Mouse (Mus musculus): ENCODE data around the gene Kcnj14. TPM values are rescaled to one million over a fixed set of nuclear protein-coding genes. Genes with fewer than 3 reads are reported as not detected.

The Kcnj14 gene
- polyA plus RNA-seq, 1 experiment from 2014 or later: 0.86 TPM

DNA sequence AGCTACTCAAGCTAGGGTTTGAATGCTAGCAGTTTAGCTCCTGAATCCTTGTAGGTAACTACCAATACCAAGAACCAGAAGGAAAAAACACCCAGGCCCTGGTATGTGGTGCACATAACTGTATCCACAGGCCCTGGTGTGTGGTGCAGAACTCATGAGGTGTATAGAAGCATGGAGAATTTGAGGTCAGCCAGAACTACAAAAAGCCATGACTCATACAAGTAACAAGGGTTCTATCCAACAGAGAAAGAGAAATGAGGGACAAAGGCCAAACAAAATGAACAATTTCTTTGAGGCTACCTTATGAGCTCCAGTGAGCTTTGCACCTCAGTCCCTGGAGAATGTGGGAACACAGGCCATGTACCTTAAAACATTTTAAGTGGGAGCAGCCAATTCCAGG lies 3.7 kb downstream of the Kcnj14 start:
- H3K4me1 ChIP-seq: no peaks in the 10 kb centered on the region; the same call in 1 of the 2 replicates
- no peak overlapping the region for H3K27ac ChIP-seq
- H3K9ac ChIP-seq: no peak overlapping the region
- no peak for ATAC-seq (ENCODE audit: low FRiP score, low read depth)
- H3K9me3 ChIP-seq: no peaks in the 10 kb centered on the region
- H3K4me3 ChIP-seq: no peak overlapping the region
- peaks cover 11% of the 10 kb centered on the region for H3K27me3 ChIP-seq (replicated peaks)
- no peak overlapping the region for H3K4me2 ChIP-seq (replicated peaks)
- peaks cover 28% of the 10 kb centered on the region for H3K36me3 ChIP-seq

DNA sequence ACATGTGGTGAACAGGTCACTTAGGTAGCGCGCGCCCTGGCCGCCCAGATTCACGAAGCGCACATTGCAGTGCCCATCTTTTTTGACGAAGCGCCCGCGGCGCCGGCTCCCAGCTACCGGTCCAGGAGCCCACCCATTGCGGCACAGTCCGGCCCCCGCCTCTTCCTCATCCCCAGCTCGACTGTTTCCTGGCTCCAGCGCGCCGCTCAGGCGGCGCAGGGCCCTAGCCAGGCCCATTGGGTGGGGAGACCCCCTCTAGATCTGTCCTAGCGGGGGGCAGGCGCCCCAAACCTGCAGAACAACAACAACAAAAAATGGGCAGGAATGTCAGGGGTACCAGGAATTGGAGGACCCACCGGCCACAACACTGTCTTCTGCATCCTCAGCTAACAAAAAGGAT lies 4.7 kb downstream of the Kcnj14 start:
- Histone ChIP-seq H3K4me3 (no peak overlapping the region), H3K27ac (no peak overlapping the region), H3K4me1 (peaks cover 8% of the 10 kb centered on the region), H3K9ac (no peak overlapping the region), H3K4me2 (replicated peaks) (peak overlapping the region; percentile 25), H3K27me3 (replicated peaks) (peaks cover 11% of the 10 kb centered on the region), H3K9me3 (no peaks in the 10 kb centered on the region), H3K36me3 (peaks cover 17% of the 10 kb centered on the region)
- ATAC-seq (ENCODE audit: low FRiP score, low read depth): no peak
- 8% methylated on average over 25 of the region's 25 CpGs for WGBS

- Histone ChIP-seq H3K36me3 (peaks cover 20% of the 10 kb centered on the region), H3K4me1 (peaks cover 26% of the 10 kb centered on the region), H3K27ac (no peak overlapping the region), H3K9ac (no peak overlapping the region), H3K9me3 (no peaks in the 10 kb centered on the region), H3K4me3 (peak overlapping the region; percentile 5; the same call in 1 of the 2 replicates), H3K4me2 (replicated peaks) (no peak overlapping the region), H3K27me3 (replicated peaks) (peaks cover 11% of the 10 kb centered on the region)
- WGBS: 61% methylated on average over 2 of the region's 2 CpGs
- no peak for ATAC-seq (ENCODE audit: low FRiP score, low read depth)
Measured at GRCm38 (mm10) chr7:45815984-45816351, 8.6 kb downstream of the Kcnj14 start.

DNA sequence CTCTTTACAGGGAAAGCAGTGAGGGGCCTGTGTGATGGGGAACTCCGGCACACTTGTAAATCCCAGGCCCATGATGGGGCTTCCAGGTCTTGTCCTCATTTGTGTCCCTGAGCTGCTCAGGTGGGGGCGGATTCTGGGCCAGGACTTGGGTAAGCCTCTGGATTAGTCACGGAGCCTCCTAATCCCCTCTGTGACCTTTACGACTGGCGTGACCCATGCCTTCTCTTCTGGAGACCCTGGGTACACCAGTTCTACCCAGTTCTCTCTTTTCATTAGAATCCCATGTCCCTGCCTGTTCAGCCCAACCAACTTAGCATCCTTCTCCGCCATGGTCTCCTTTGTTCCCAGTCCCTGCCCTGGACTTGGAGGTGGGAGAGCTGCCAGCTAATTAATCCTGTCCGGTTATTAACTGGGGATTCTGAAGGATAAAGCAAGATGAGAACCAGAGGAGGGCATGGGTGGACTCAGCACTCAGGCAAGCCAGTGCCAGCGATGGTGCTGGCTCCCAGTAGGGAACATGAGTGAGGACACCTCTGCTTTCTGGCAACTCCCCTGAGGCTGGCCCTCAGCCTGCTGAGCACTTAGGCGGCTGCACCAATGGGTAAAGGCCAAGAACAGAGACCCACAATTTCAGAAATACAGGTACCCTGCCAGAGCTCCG lies 9.1 kb downstream of the Kcnj14 start:
- no peak overlapping the region for H3K27ac ChIP-seq

GRCm38 (mm10) chr7:45814841-45815240 lies 9.7 kb downstream of the Kcnj14 start:
- Histone ChIP-seq H3K4me2 (replicated peaks) (peak overlapping the region; percentile 60), H3K27me3 (replicated peaks) (peaks cover 8% of the 10 kb centered on the region), H3K4me3 (peak overlapping the region; percentile 25), H3K9me3 (no peaks in the 10 kb centered on the region), H3K27ac (no peak overlapping the region), H3K36me3 (peaks cover 31% of the 10 kb centered on the region), H3K4me1 (peaks cover 26% of the 10 kb centered on the region), H3K9ac (0 out of 2 replicates have a peak overlapping the region, but pooled peaks have one; percentile 17)
- no peak for ATAC-seq (ENCODE audit: low FRiP score, low read depth)
- 5% methylated on average over 5 of the region's 5 CpGs for WGBS

More for the DNA sequence above, 9.1 kb downstream of the Kcnj14 start:
- Histone ChIP-seq H3K36me3 (peaks cover 25% of the 10 kb centered on the region), H3K4me2 (replicated peaks) (peak overlapping the region; percentile 60), H3K4me1 (peaks cover 26% of the 10 kb centered on the region), H3K27me3 (replicated peaks) (peaks cover 11% of the 10 kb centered on the region), H3K9me3 (no peaks in the 10 kb centered on the region), H3K9ac (no peak overlapping the region), H3K4me3 (peak overlapping the region; percentile 5; the same call in 1 of the 2 replicates)
- no peak for ATAC-seq (ENCODE audit: low FRiP score, low read depth)
- 54% methylated on average over 10 of the region's 10 CpGs for WGBS

GRCm38 (mm10) chr7:45813787-45814779 lies 10.5 kb downstream of the Kcnj14 start, which contains the start of gene Cyth2:
Gene Cyth2 (minus strand): TSS chr7:45814581.
- Histone ChIP-seq H3K27ac (peak within 1 kb of the TSS; percentile 100), H3K4me3 (peak within 1 kb of the TSS; percentile 96), H3K27me3 (replicated peaks) (peaks cover 4% of the 10 kb centered on the region; the same call in 1 of the 2 replicates), H3K4me1 (peaks cover 26% of the 10 kb centered on the region), H3K9me3 (no peaks in the 10 kb centered on the region), H3K36me3 (peaks cover 39% of the 10 kb centered on the region), H3K4me2 (replicated peaks) (peak within 1 kb of the TSS; percentile 92), H3K9ac (peak within 1 kb of the TSS; percentile 100)
- WGBS: under 1% methylated on average over 89 of the region's 92 CpGs
- peak; percentile 99 for ATAC-seq (ENCODE audit: low FRiP score, low read depth)

- H3K36me3 ChIP-seq: peaks cover 50% of the 10 kb centered on the region
- peak overlapping the region; percentile 96 for H3K4me3 ChIP-seq
- H3K4me2 ChIP-seq (replicated peaks): peak overlapping the region; percentile 92
- ATAC-seq (ENCODE audit: low FRiP score, low read depth): no peak
- peaks cover 26% of the 10 kb centered on the region for H3K4me1 ChIP-seq
- H3K27me3 ChIP-seq (replicated peaks): no peaks in the 10 kb centered on the region
- no peak overlapping the region for H3K27ac ChIP-seq
- WGBS: 88% methylated on average over 8 of the region's 8 CpGs
- peak overlapping the region; percentile 100 for H3K9ac ChIP-seq
- H3K9me3 ChIP-seq: no peaks in the 10 kb centered on the region
Measured at GRCm38 (mm10) chr7:45812921-45813320, 11.7 kb downstream of the Kcnj14 start.

GRCm38 (mm10) chr7:45809276-45810075 lies 15.1 kb downstream of the Kcnj14 start:
- Histone ChIP-seq H3K27me3 (replicated peaks) (no peaks in the 10 kb centered on the region), H3K36me3 (peaks cover 68% of the 10 kb centered on the region), H3K27ac (no peak overlapping the region), H3K9me3 (no peaks in the 10 kb centered on the region), H3K4me1 (peaks cover 16% of the 10 kb centered on the region), H3K4me3 (no peak overlapping the region), H3K9ac (no peak overlapping the region), H3K4me2 (replicated peaks) (no peak overlapping the region)
- no peak for ATAC-seq (ENCODE audit: low FRiP score, low read depth)
- 88% methylated on average over 14 of the region's 14 CpGs for WGBS

GRCm38 (mm10) chr7:45808471-45808870 lies 16.1 kb downstream of the Kcnj14 start:
- Histone ChIP-seq H3K36me3 (peaks cover 79% of the 10 kb centered on the region), H3K9ac (no peak overlapping the region), H3K4me1 (peaks cover 16% of the 10 kb centered on the region), H3K27ac (no peak overlapping the region), H3K4me2 (replicated peaks) (no peak overlapping the region), H3K27me3 (replicated peaks) (no peaks in the 10 kb centered on the region), H3K9me3 (no peaks in the 10 kb centered on the region), H3K4me3 (no peak overlapping the region)
- WGBS: 52% methylated on average over 8 of the region's 11 CpGs
- ATAC-seq (ENCODE audit: low FRiP score, low read depth): no peak

DNA sequence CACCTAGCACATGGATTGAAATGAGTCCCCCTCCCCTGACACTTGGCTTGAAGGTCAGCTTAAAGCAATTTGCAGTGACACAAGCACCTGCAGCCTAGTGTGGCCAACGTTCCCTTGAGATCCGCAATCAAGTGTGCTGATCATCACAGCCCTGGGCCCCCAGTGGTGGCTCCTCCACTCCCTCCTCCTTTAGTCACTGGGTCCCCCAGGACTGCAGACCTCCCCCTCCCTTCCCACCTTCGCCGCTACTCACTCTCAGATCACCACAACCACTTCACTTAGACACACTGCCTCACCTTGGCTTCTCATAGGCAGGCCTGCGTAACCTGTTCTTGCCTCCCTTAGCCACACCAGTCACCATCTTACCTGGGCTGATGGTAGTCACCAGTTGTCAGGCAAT lies 18.6 kb downstream of the Kcnj14 start:
- no peaks in the 10 kb centered on the region for H3K9me3 ChIP-seq
- H3K4me3 ChIP-seq: no peak overlapping the region
- no peaks in the 10 kb centered on the region for H3K4me1 ChIP-seq
- H3K36me3 ChIP-seq: peaks cover 80% of the 10 kb centered on the region
- no peak overlapping the region for H3K9ac ChIP-seq
- H3K27ac ChIP-seq: no peak overlapping the region
- WGBS: 63% methylated on average over 5 of the region's 5 CpGs
- H3K27me3 ChIP-seq (replicated peaks): no peaks in the 10 kb centered on the region
- no peak for ATAC-seq (ENCODE audit: low FRiP score, low read depth)
- H3K4me2 ChIP-seq (replicated peaks): no peak overlapping the region

GRCm38 (mm10) chr7:45802551-45802950 lies 22.0 kb downstream of the Kcnj14 start:
- Histone ChIP-seq H3K4me2 (replicated peaks) (no peak overlapping the region), H3K36me3 (peaks cover 58% of the 10 kb centered on the region), H3K4me1 (peaks cover 15% of the 10 kb centered on the region), H3K27ac (no peak overlapping the region), H3K27me3 (replicated peaks) (peaks cover 19% of the 10 kb centered on the region), H3K9me3 (no peaks in the 10 kb centered on the region), H3K4me3 (no peak overlapping the region), H3K9ac (no peak overlapping the region)
- no peak for ATAC-seq (ENCODE audit: low FRiP score, low read depth)
- 94% methylated on average over 6 of the region's 6 CpGs for WGBS
